Mouse (Mus musculus) kidney, embryonic 16.5 days (tissue): ENCODE results near the gene Slc22a13. TPM values are rescaled to one million over a fixed set of nuclear protein-coding genes. Genes with fewer than 3 reads are reported as not detected.

Source experiments
- ATAC-seq: fragments of 200-750 bp; cut with Nextera tagmentation; 2 replicates; pipeline ENCODE4 v1.8.0; 2017; ENCODE audit warnings: moderate TSS enrichment; ENCODE audit not compliant: low FRiP score, low TSS enrichment
- H3K27ac ChIP-seq: fragments of 300-500 bp; sonication (generic); 2 replicates; pipeline ENCODE4 v1.5.1; 2014; ENCODE audit warnings: low read length
- H3K27me3 ChIP-seq: fragments of 300-500 bp; sonication (generic); 2 replicates; pipeline ENCODE4 v1.6.1; 2014; ENCODE audit warnings: low read length, control low read depth, mixed read lengths; ENCODE audit not compliant: insufficient read depth
- H3K36me3 ChIP-seq: fragments of 300-500 bp; sonication (generic); 2 replicates; pipeline ENCODE4 v1.6.1; 2014; ENCODE audit warnings: low read length, control low read depth, mixed read lengths; ENCODE audit not compliant: insufficient read depth
- H3K4me1 ChIP-seq: fragments of 300-500 bp; sonication (generic); 2 replicates; pipeline ENCODE4 v1.6.1; 2014; ENCODE audit warnings: low read length, control low read depth, mixed read lengths; ENCODE audit not compliant: insufficient read depth
- H3K4me2 ChIP-seq: fragments of 300-500 bp; sonication (generic); replicated peaks from 2 replicates; pipeline ENCODE4 v1.6.1; 2014; ENCODE audit warnings: low read depth, low read length
- H3K4me3 ChIP-seq: fragments of 300-500 bp; sonication (generic); 2 replicates; pipeline ENCODE4 v1.5.1; 2014; ENCODE audit warnings: mild to moderate bottlenecking, low read length
- H3K9ac ChIP-seq: fragments of 300-500 bp; sonication (generic); replicated peaks from 2 replicates; pipeline ENCODE4 v1.6.1; 2014; ENCODE audit warnings: low read length
- H3K9me3 ChIP-seq: fragments of 300-500 bp; sonication (generic); 2 replicates; pipeline ENCODE4 v1.6.1; 2016; ENCODE audit warnings: low read length, control low read depth
- WGBS: fragments of 180-500 bp; shearing (Covaris S2); extraction: QIAGEN DNeasy Blood & Tissue Kit; methylation state at CpG from one replicate; pipeline ENCODE4 v1.1.7; 2014; 5-methylcytosine and 5-hydroxymethylcytosine counted together
- polyA plus RNA-seq: library from polyadenylated mRNA; unstranded; fragments of >200 nt; fragmentation: Nextera tagmentation; extraction: Ambion mirVana; gene quantifications from 2 replicates; pipeline ENCODE4 v1.2.1, GENCODE M21; 2015

The Slc22a13 gene
- polyA plus RNA-seq, 1 experiment from 2014 or later, result 22.9 TPM

- H3K27me3 ChIP-seq, result no peaks in the 10 kb centered on the region
- no peaks in the 10 kb centered on the region for H3K36me3 ChIP-seq
- WGBS, result 73% methylated on average over 13 of the region's 13 CpGs
- H3K4me1 ChIP-seq, result no peaks in the 10 kb centered on the region
- H3K9ac ChIP-seq, result no peak overlapping the region
- no peak overlapping the region for H3K27ac ChIP-seq
- no peaks in the 10 kb centered on the region for H3K9me3 ChIP-seq
- ATAC-seq, result no peak
- no peak overlapping the region for H3K4me3 ChIP-seq
- no peak overlapping the region for H3K4me2 ChIP-seq
Measured at GRCm38 (mm10) chr9:119146098-119146770, 62.7 kb downstream of the Slc22a13 start.

GRCm38 (mm10) chr9:119145638-119146037 is 63.3 kb downstream of the Slc22a13 start:
- no peaks in the 10 kb centered on the region for H3K9me3 ChIP-seq
- H3K27me3 ChIP-seq, result no peaks in the 10 kb centered on the region
- no peaks in the 10 kb centered on the region for H3K36me3 ChIP-seq
- H3K4me2 ChIP-seq, result no peak overlapping the region
- ATAC-seq, result no peak
- H3K4me1 ChIP-seq, result no peaks in the 10 kb centered on the region
- 75% methylated on average over 6 of the region's 6 CpGs for WGBS
- H3K4me3 ChIP-seq, result no peak overlapping the region
- H3K9ac ChIP-seq, result no peak overlapping the region
- H3K27ac ChIP-seq, result no peak overlapping the region

GRCm38 (mm10) chr9:119145137-119145536 is 63.8 kb downstream of the Slc22a13 start:
- H3K4me2 ChIP-seq, result no peak overlapping the region
- no peaks in the 10 kb centered on the region for H3K4me1 ChIP-seq
- H3K9ac ChIP-seq, result no peak overlapping the region
- WGBS, result 68% methylated on average over 10 of the region's 10 CpGs
- H3K4me3 ChIP-seq, result no peak overlapping the region
- ATAC-seq, result no peak
- H3K36me3 ChIP-seq, result no peaks in the 10 kb centered on the region
- no peaks in the 10 kb centered on the region for H3K27me3 ChIP-seq
- no peak overlapping the region for H3K27ac ChIP-seq
- no peaks in the 10 kb centered on the region for H3K9me3 ChIP-seq

- no peaks in the 10 kb centered on the region for H3K4me1 ChIP-seq
- ATAC-seq, result no peak
- 89% methylated on average over 8 of the region's 8 CpGs for WGBS
Measured at GRCm38 (mm10) chr9:119144696-119145095, 64.2 kb downstream of the Slc22a13 start.

GRCm38 (mm10) chr9:119143372-119143771 is 65.5 kb downstream of the Slc22a13 start:
- Histone ChIP-seq H3K4me1 (no peaks in the 10 kb centered on the region), H3K4me2 (no peak overlapping the region), H3K27ac (no peak overlapping the region), H3K4me3 (no peak overlapping the region), H3K9ac (no peak overlapping the region), H3K9me3 (no peaks in the 10 kb centered on the region), H3K27me3 (no peaks in the 10 kb centered on the region), H3K36me3 (no peaks in the 10 kb centered on the region)
- 74% methylated on average over 9 of the region's 9 CpGs for WGBS
- ATAC-seq, result no peak

More at GRCm38 (mm10) chr9:119144696-119145095, 64.2 kb downstream of the Slc22a13 start:
- H3K9ac ChIP-seq, result no peak overlapping the region
- H3K27ac ChIP-seq, result no peak overlapping the region
- no peaks in the 10 kb centered on the region for H3K9me3 ChIP-seq
- no peak overlapping the region for H3K4me3 ChIP-seq
- no peak overlapping the region for H3K4me2 ChIP-seq
- H3K36me3 ChIP-seq, result no peaks in the 10 kb centered on the region
- H3K27me3 ChIP-seq, result no peaks in the 10 kb centered on the region

Other genes with a start within 250 kb of the Slc22a13 start
- 53.7 and 56.3 TPM in 2 replicates for gene Vill, start 156.3 kb downstream of the Slc22a13 start, polyA plus RNA-seq
- 25.3 and 26.9 TPM in 2 replicates for gene Plcd1, start 115.6 kb downstream of the Slc22a13 start, polyA plus RNA-seq
- 6.1 and 7.7 TPM in 2 replicates for gene Dlec1, start 106.6 kb downstream of the Slc22a13 start, polyA plus RNA-seq
- gene Acaa1b, start 52.0 kb downstream of the Slc22a13 start, polyA plus RNA-seq, result 44.0 and 52.4 TPM in 2 replicates
- not detected in 2 replicates for gene Gm47289, start 49.9 kb downstream of the Slc22a13 start, polyA plus RNA-seq
- gene Oxsr1, start 113.3 kb upstream of the Slc22a13 start, polyA plus RNA-seq, result 12.2 and 13.2 TPM in 2 replicates
- gene Acaa1a, start 130.6 kb upstream of the Slc22a13 start, polyA plus RNA-seq, result 142 and 152 TPM in 2 replicates
- 30.0 and 30.9 TPM in 2 replicates for gene Myd88, start 132.3 kb upstream of the Slc22a13 start, polyA plus RNA-seq
- 34.7 and 35.8 TPM in 2 replicates for gene Xylb, start 148.3 kb upstream of the Slc22a13 start, polyA plus RNA-seq
- gene Slc22a14, start 156.5 kb upstream of the Slc22a13 start, polyA plus RNA-seq, result 0.08 and 0.12 TPM in 2 replicates
- gene Acvr2b, start 193.0 kb upstream of the Slc22a13 start, polyA plus RNA-seq, result 18.7 and 23.6 TPM in 2 replicates
- gene Exog, start 235.8 kb upstream of the Slc22a13 start, polyA plus RNA-seq, result 24.8 and 27.9 TPM in 2 replicates